Mouse (Mus musculus) hindbrain, embryonic 14.5 days (tissue): ENCODE data around the gene P4ha2. TPM values are rescaled to one million over a fixed set of nuclear protein-coding genes. Genes with fewer than 3 reads are reported as not detected.

Experiments
- ATAC-seq: fragments of 200-750 bp; cut with Nextera tagmentation; 2 replicates; pipeline ENCODE4 v1.8.0; 2017; ENCODE audit warnings: moderate number of reproducible peaks, mild to moderate bottlenecking, moderate TSS enrichment, moderate library complexity; ENCODE audit not compliant: low FRiP score
- DNase-seq: peaks from one replicate; pipeline ENCODE4 v3.0.0-alpha.2; 2015; ENCODE audit warnings: low spot score
- H3K27ac ChIP-seq: fragments of 300-500 bp; sonication (generic); 2 replicates; pipeline ENCODE4 v1.5.1; 2014; ENCODE audit warnings: mild to moderate bottlenecking, moderate library complexity
- H3K27me3 ChIP-seq: fragments of 300-500 bp; sonication (generic); 2 replicates; pipeline ENCODE4 v1.6.1; 2014; ENCODE audit warnings: mild to moderate bottlenecking, low read length, mixed read lengths; ENCODE audit not compliant: control insufficient read depth, insufficient read depth
- H3K36me3 ChIP-seq: fragments of 300-500 bp; sonication (generic); replicated peaks from 2 replicates; pipeline ENCODE4 v1.6.1; 2014; ENCODE audit not compliant: control insufficient read depth, insufficient read depth
- H3K4me1 ChIP-seq: fragments of 300-500 bp; sonication (generic); replicated peaks from 2 replicates; pipeline ENCODE4 v1.6.1; 2014; ENCODE audit warnings: antibody characterized with exemption, low read length, mixed read lengths; ENCODE audit not compliant: control insufficient read depth, insufficient read depth
- H3K4me2 ChIP-seq: fragments of 300-500 bp; sonication (generic); replicated peaks from 2 replicates; pipeline ENCODE4 v1.6.1; 2014; ENCODE audit warnings: mild to moderate bottlenecking, moderate library complexity
- H3K4me3 ChIP-seq: fragments of 300-500 bp; sonication (generic); replicated peaks from 2 replicates; pipeline ENCODE4 v1.5.1; 2014; ENCODE audit warnings: mild to moderate bottlenecking, low read length
- H3K9ac ChIP-seq: fragments of 300-500 bp; sonication (generic); 2 replicates; pipeline ENCODE4 v1.6.1; 2014
- H3K9me3 ChIP-seq: fragments of 300-500 bp; sonication (generic); 2 replicates; pipeline ENCODE4 v1.6.1; 2016; ENCODE audit warnings: low read length; ENCODE audit not compliant: control insufficient read depth
- WGBS: fragments of 180-500 bp; shearing (Covaris S2); extraction: QIAGEN DNeasy Blood & Tissue Kit; methylation state at CpG from one replicate; pipeline ENCODE4 v1.1.7; 2014; 5-methylcytosine and 5-hydroxymethylcytosine counted together
- polyA plus RNA-seq: library from polyadenylated mRNA; unstranded; fragments of >200 nt; fragmentation: Nextera tagmentation; extraction: Ambion mirVana; gene quantifications from 2 replicates; pipeline ENCODE4 v1.2.1, GENCODE M21; 2014

The P4ha2 gene
- polyA plus RNA-seq, 1 experiment from 2014 or later: 10.4 TPM

GRCm38 (mm10) chr11:54093000-54093399, 6.9 kb upstream of the P4ha2 start:
- H3K9ac ChIP-seq: no peak overlapping the region
- H3K36me3 ChIP-seq: no peaks in the 10 kb centered on the region
- no peaks in the 10 kb centered on the region for H3K4me1 ChIP-seq
- peak; percentile 60 for DNase-seq
- ATAC-seq: no peak
- no peak overlapping the region for H3K27ac ChIP-seq
- H3K27me3 ChIP-seq: no peaks in the 10 kb centered on the region
- WGBS: 15% methylated on average over 3 of the region's 3 CpGs
- no peak overlapping the region for H3K4me3 ChIP-seq
- H3K9me3 ChIP-seq: no peaks in the 10 kb centered on the region
- no peak overlapping the region for H3K4me2 ChIP-seq

GRCm38 (mm10) chr11:54100692-54101591, 1.0 kb downstream of the P4ha2 start:
- H3K4me3 ChIP-seq: peak overlapping the region; percentile 62
- H3K36me3 ChIP-seq: no peaks in the 10 kb centered on the region
- H3K27me3 ChIP-seq: peaks cover 16% of the 10 kb centered on the region; the same call in 1 of the 2 replicates
- no peaks in the 10 kb centered on the region for H3K4me1 ChIP-seq
- H3K9me3 ChIP-seq: no peaks in the 10 kb centered on the region
- WGBS: under 1% methylated on average over 83 of the region's 83 CpGs
- peak overlapping the region; percentile 100 for H3K4me2 ChIP-seq
- H3K27ac ChIP-seq: no peak overlapping the region
- DNase-seq: peak; percentile 74
- peak overlapping the region; percentile 70 for H3K9ac ChIP-seq
- peak; percentile 77 for ATAC-seq

GRCm38 (mm10) chr11:54101701-54102100, 1.8 kb downstream of the P4ha2 start:
- H3K4me3 ChIP-seq: peak overlapping the region; percentile 62; the same call in 1 of the 2 replicates
- H3K27ac ChIP-seq: no peak overlapping the region
- ATAC-seq: no peak
- no peak overlapping the region for H3K9ac ChIP-seq
- H3K4me2 ChIP-seq: peak overlapping the region; percentile 100
- no peak for DNase-seq
- H3K27me3 ChIP-seq: peaks cover 16% of the 10 kb centered on the region; the same call in 1 of the 2 replicates
- no peaks in the 10 kb centered on the region for H3K9me3 ChIP-seq
- H3K4me1 ChIP-seq: no peaks in the 10 kb centered on the region; the same call in 1 of the 2 replicates
- no peaks in the 10 kb centered on the region for H3K36me3 ChIP-seq
- 83% methylated on average over 9 of the region's 9 CpGs for WGBS

- no peak overlapping the region for H3K4me3 ChIP-seq
- 73% methylated on average over 10 of the region's 10 CpGs for WGBS
Observed at GRCm38 (mm10) chr11:54102706-54103449, 3.0 kb downstream of the P4ha2 start.

GRCm38 (mm10) chr11:54105011-54105410, 5.1 kb downstream of the P4ha2 start:
- H3K27ac ChIP-seq: no peak overlapping the region
- no peak overlapping the region for H3K9ac ChIP-seq
- peaks cover 10% of the 10 kb centered on the region; the same call in 1 of the 2 replicates for H3K27me3 ChIP-seq
- WGBS: 92% methylated on average over 6 of the region's 6 CpGs
- H3K36me3 ChIP-seq: no peaks in the 10 kb centered on the region
- no peak overlapping the region for H3K4me2 ChIP-seq
- no peaks in the 10 kb centered on the region for H3K9me3 ChIP-seq
- DNase-seq (no peak), ATAC-seq (no peak)
- no peaks in the 10 kb centered on the region; the same call in 1 of the 2 replicates for H3K4me1 ChIP-seq
- H3K4me3 ChIP-seq: no peak overlapping the region

More at GRCm38 (mm10) chr11:54102706-54103449, 3.0 kb downstream of the P4ha2 start:
- no peak overlapping the region for H3K9ac ChIP-seq
- no peaks in the 10 kb centered on the region for H3K9me3 ChIP-seq
- DNase-seq: no peak
- no peaks in the 10 kb centered on the region; the same call in 1 of the 2 replicates for H3K4me1 ChIP-seq
- H3K36me3 ChIP-seq: no peaks in the 10 kb centered on the region
- ATAC-seq: no peak
- peaks cover 16% of the 10 kb centered on the region; the same call in 1 of the 2 replicates for H3K27me3 ChIP-seq
- H3K27ac ChIP-seq: no peak overlapping the region
- H3K4me2 ChIP-seq: no peak overlapping the region

GRCm38 (mm10) chr11:54106676-54107075, 6.8 kb downstream of the P4ha2 start:
- Histone ChIP-seq H3K9ac (no peak overlapping the region), H3K36me3 (no peaks in the 10 kb centered on the region), H3K9me3 (no peaks in the 10 kb centered on the region), H3K4me2 (no peak overlapping the region), H3K4me3 (no peak overlapping the region), H3K4me1 (peaks cover 1% of the 10 kb centered on the region; the same call in 1 of the 2 replicates), H3K27me3 (peaks cover 8% of the 10 kb centered on the region; the same call in 1 of the 2 replicates), H3K27ac (no peak overlapping the region)
- WGBS: 83% methylated on average over 3 of the region's 3 CpGs
- DNase-seq (no peak), ATAC-seq (no peak)

GRCm38 (mm10) chr11:54107239-54107638, 7.3 kb downstream of the P4ha2 start:
- H3K27ac ChIP-seq: no peak overlapping the region

GRCm38 (mm10) chr11:54108131-54108530, 8.2 kb downstream of the P4ha2 start:
- no peaks in the 10 kb centered on the region for H3K9me3 ChIP-seq
- no peak overlapping the region for H3K4me2 ChIP-seq
- no peak overlapping the region for H3K4me3 ChIP-seq
- no peaks in the 10 kb centered on the region for H3K36me3 ChIP-seq
- 69% methylated on average over 3 of the region's 3 CpGs for WGBS
- no peak for DNase-seq
- H3K27me3 ChIP-seq: no peaks in the 10 kb centered on the region
- no peak overlapping the region for H3K9ac ChIP-seq
- ATAC-seq: no peak
- no peak overlapping the region for H3K27ac ChIP-seq
- H3K4me1 ChIP-seq: peaks cover 16% of the 10 kb centered on the region

More at GRCm38 (mm10) chr11:54107239-54107638, 7.3 kb downstream of the P4ha2 start:
- Histone ChIP-seq H3K27me3 (0 out of 2 replicates have a peak, but pooled peaks cover 3% of the 10 kb centered on the region), H3K9me3 (no peaks in the 10 kb centered on the region), H3K4me1 (peaks cover 7% of the 10 kb centered on the region), H3K9ac (no peak overlapping the region), H3K4me2 (no peak overlapping the region), H3K4me3 (no peak overlapping the region), H3K36me3 (no peaks in the 10 kb centered on the region)
- WGBS: 61% methylated on average over 7 of the region's 7 CpGs
- ATAC-seq (no peak), DNase-seq (no peak)

GRCm38 (mm10) chr11:54108894-54109293, 9.0 kb downstream of the P4ha2 start:
- WGBS: 81% methylated on average over 5 of the region's 5 CpGs
- H3K4me2 ChIP-seq: no peak overlapping the region
- H3K27ac ChIP-seq: no peak overlapping the region
- DNase-seq: no peak
- no peaks in the 10 kb centered on the region for H3K36me3 ChIP-seq
- peaks cover 23% of the 10 kb centered on the region for H3K4me1 ChIP-seq
- no peaks in the 10 kb centered on the region for H3K27me3 ChIP-seq
- H3K9me3 ChIP-seq: no peaks in the 10 kb centered on the region
- H3K4me3 ChIP-seq: no peak overlapping the region
- ATAC-seq: no peak
- no peak overlapping the region for H3K9ac ChIP-seq
